Mouse (Mus musculus) urinary bladder, postnatal 4 days (tissue): ENCODE measurements around the gene Shoc2.

Source experiments
- DNase-seq, 2 experiments: peaks; one replicate each; pipeline ENCODE4 v3.0.0; 2021 to 2022; ENCODE audit warnings: low spot score in 2 of 2

Shoc2 gene

DNA sequence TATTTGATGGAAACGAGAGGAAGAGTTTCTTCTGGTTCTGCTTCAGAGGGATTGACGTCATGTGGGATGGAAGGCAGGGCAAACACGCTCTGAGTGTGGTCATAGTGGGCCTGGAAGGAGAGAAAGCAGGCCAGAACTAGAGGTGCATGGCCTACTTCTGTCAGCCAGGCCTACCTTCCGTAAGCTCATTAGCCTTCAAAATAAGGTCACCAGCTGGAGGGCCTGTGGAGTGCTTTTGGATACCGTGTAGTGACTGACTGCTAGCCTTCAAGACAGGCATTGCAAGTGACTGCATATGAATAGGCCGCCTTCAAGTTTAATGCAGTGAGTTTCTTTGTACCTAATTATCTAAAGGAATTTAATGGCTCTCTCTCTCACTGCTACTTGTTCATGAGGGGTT, 91.0 kb downstream of the Shoc2 start:
- DNase-seq = no peak

DNA sequence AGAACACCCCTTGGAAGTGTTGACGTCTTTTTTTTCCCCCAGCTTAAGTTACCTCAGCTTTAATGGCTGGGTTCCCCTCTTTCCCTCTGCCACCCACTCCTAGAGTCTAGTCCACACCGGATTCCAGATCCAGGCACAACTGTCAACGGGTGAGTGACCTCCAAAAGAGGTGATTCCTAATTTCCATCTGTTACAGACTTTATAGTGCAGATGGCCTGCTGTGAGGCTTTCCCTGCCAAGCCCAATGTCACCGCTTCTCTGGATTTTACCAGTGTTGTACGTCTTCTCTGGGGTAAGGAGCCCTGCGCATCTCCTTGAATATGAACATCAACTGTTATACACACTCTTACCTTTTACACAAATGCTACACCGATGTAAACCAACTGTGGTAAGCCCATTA, 95.3 kb downstream of the Shoc2 start:
- DNase-seq = no peak

DNA sequence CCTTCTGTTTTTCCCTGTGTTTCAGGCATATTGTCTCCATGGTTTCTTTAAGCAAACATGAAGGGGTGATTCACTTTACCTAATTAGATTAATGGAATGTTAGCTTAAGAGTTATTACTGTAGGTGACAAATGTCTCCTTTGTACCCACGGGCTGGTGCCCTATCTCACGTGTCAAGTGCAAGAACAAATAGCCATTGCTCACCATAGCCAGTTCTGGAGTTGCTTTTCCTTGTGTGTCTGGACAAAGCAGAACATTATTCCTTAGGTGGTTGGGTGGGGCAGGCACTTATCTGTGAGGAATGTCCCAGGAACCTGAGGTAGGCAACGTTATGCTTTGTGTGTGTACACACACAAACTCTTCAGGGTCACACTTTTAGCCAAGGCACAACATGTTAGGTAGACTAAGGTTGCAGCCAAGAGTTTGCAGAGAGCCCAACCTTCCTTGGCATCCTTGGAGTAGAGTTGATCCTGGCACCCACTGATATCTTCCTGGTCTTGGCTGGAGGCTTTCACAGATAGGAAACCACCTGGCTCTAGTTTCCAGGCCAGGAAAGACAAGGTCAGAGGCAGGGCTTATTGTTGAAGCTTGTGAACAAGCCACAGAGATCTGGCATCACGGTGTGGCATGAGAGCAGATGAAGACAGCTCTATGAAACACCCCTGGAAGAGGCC, 96.4 kb downstream of the Shoc2 start:
- DNase-seq = no peak

DNA sequence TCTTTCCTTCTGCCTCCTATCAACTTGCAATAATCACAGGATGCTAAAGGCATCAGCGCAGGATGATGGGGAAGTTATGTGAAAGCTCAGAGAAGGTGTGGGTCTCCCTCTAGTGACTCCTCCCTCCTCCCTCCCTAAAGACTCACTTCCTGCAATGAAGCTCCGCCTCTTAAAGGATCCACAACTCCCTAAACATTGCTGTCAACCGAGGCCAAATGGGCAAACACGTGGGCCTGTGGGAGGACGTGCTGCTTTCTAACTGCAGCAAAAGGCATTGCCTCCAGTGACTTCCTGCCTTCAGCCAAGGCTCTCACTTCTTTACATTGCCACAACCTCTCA, 96.9 kb downstream of the Shoc2 start:
- no peak for DNase-seq

GRCm38 (mm10) chr19:54043851-54044250, 99.7 kb downstream of the Shoc2 start, which contains the start of gene Adra2a:
Gene Adra2a, plus strand, starts transcription at chr19:54044151.
- DNase-seq = no peak

DNA sequence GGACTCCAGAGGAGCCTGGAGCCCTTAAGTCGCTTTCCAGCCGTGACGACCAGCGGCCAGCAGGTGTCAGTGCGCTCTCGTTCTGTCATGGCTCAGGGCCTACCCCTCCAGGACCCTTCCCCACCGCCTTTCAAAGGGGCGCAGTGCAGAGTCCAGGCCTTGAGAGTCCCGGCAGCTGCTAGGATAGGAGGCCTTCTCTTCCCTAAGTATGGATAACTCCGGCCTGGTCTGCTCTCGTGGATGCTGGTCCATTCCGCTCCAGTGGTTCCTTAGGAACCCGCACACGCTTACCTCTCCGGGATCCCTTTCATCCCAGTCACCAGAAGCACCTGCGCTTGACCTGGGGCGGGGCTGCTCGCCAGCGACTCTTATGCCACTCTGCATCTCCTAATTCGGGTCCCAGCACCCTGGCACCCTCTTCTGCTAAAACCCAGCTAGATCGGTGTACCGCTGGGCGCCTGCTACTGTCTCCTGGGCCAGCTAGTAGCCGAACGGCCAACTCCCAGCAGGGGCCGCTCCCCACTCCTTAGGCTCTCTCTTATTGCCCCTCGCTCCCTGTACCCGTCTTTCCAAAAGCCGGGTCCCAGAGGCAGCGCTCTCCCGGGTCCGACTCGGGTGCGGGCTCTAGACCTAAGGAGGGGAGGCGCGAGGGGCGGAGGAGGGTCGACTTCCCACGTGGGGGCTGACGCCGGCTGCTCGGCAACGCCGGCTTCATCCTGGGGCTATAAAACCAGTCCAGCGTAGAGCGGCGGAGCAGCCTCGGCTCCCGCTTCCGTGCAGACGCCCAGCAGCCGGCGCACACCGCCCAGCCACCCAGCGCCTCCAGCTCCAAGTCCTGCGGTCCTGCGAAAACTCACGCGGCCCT, 100.6 kb downstream of the Shoc2 start:
- DNase-seq = peak in 1 of 2 experiments; percentile 39

- DNase-seq = no peak
Observed at GRCm38 (mm10) chr19:54045412-54045811, 101.3 kb downstream of the Shoc2 start.

- DNase-seq = no peak
Observed at GRCm38 (mm10) chr19:54045931-54046683, 102.0 kb downstream of the Shoc2 start.

DNA sequence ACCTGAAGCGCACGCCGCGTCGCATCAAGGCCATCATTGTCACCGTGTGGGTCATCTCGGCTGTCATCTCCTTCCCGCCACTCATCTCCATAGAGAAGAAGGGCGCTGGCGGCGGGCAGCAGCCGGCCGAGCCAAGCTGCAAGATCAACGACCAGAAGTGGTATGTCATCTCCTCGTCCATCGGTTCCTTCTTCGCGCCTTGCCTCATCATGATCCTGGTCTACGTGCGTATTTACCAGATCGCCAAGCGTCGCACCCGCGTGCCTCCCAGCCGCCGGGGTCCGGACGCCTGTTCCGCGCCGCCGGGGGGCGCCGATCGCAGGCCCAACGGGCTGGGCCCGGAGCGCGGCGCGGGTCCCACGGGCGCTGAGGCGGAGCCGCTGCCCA, 102.6 kb downstream of the Shoc2 start:
- no peak for DNase-seq

- DNase-seq = peak in 1 of 2 experiments; percentile 15
Observed at GRCm38 (mm10) chr19:54047386-54048050, 103.4 kb downstream of the Shoc2 start.

DNA sequence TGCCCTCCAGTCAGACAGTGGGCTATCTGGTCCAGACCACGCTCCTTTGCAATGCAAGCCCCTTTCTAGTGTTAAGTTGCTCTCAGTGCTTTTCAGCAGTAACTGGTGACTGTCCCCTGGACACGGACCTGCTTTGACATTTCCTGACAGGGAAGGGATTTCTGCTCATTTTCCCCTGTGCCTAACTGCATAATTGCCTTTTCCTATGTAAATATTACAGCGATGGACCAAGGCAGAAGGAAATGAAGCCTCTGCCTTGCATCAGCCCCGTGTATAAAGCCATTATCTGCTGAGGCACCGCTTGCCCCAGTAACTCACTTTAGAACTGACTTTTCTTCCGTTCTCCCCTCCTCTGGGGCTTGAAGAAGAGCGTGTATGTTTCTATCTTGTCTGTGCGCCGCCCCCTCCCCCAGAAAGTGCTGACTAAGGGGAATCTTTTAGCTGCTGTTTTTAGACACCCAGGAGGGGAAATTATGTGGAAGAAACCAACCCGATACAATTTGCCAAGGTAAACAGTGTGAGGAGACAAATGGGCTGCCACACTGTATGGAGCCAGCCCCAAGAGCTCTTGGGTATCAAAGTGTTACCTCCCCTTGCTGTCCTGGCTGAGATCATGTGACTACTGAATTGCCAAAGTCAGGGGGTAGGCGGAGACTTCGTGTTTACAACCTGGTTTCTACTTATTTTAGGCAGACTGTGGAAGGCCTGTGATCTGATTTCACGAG, 104.2 kb downstream of the Shoc2 start:
- DNase-seq = peak in 1 of 2 experiments; percentile 11

- peak in 1 of 2 experiments; percentile 58 for DNase-seq
Observed at GRCm38 (mm10) chr19:54051651-54052050, 107.5 kb downstream of the Shoc2 start.

- DNase-seq = no peak
Observed at GRCm38 (mm10) chr19:54055845-54056244, 111.7 kb downstream of the Shoc2 start.

DNA sequence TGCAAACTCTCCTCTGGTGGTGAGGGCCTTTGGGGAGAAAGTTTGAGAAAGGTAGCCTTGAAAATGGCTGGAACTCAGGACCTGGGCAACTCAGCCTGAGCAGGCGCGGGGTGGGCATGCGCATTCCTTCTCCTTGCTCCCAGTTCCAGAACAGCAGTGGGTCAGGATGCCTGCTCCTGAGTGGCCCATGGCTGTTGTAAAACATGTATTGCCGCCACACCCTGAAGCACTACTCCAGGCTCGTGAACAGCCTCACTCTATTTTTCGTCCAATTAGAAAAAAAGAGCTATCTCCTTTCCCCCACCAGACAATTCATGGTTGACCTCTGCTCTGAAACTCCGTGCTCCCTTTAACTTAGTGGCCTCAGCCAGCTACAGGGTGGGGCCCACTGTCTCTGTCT, 124.3 kb downstream of the Shoc2 start:
- no peak for DNase-seq

DNA sequence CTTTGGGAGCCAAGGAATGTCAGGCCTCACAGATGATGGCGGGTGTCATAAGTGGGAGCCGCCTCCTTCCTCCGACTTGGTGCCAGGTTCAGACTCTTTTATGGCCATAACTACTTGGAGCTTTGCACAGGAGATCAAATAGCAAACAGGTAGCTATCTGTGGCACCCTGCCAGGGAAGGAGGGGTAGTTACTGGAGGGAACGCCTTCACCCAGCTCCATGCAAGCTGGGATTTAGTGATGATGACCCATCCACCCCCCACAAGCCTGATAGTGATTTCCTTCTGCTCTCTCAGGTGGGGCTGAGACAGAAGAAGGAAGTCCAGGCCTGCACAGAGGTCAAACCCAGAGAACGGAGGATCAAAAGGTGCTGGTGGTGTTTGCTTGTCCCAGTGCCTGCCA, 126.4 kb downstream of the Shoc2 start:
- DNase-seq = peak; percentile 31 to 67

GRCm38 (mm10) chr19:54072233-54072800, 128.2 kb downstream of the Shoc2 start:
- DNase-seq = no peak

GRCm38 (mm10) chr19:54076362-54077349, 132.6 kb downstream of the Shoc2 start:
- no peak for DNase-seq

GRCm38 (mm10) chr19:54081303-54081702, 137.2 kb downstream of the Shoc2 start:
- no peak for DNase-seq

DNA sequence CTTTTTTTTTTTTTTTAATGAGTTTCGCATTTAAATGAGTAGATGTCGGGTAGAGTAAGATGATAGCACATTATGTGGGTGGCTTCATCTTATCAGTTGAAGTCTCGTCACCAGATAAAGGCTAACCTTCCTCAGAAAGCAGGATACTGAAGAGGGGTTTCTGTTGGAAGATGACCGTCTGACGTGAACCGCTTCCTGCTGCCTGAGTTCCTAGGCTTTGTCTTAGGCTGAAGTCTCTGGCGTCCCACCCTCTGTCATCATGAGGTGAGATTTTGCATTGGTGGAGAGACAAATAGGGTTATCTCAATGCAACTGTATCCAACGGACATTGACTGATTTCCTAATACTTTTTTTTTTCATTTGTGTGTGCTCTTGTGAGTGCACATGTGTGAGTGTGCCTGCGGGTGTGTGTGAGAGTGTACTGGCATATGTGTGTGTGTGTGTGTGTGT, 137.6 kb downstream of the Shoc2 start:
- DNase-seq = no peak
